In the genomic region with DNA sequence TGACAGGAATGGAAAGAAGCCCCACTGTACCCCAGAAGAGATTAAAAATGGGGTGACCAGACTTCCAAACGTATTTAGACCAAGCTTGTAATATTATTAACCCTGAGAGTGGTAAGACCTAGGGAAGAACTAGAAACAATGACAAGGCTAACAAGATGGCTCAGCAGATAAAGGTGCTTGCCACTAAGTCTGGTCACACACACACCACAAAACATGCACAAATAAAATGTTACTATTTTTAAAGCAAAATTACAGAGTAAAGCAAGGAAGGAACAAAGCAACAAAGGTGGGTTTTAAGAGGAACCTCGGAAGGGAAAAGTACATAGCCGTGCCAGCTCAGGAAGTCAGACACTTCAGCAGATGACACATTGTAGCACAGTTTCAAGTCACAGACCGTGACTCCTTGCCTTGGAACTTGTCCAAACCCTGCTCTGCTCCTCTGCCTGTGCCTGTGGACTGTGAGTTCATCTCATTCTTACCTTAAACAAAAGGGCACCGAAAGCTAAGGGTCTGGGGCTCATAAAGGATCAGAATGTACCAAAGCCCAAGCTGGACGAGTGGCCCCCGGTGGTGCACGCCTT, we compare ENCODE assay signal across 8 mouse cellular contexts. TPM values are rescaled to one million over a fixed set of nuclear protein-coding genes. Genes with fewer than 3 reads are reported as not detected.
DNase-seq lines count a peak whose midpoint lies in the region; ATAC-seq and TF ChIP-seq lines count a peak whose summit lies in the region.

No protein-coding gene starts in this region.

- ATAC-seq in heart, embryonic 12.5 days (ENCODE audit: insufficient number of reproducible peaks, low FRiP score), result no peak
- ATAC-seq in common myeloid progenitor, adult 5-6 weeks (replicated peaks; ENCODE audit: low read depth, poor library complexity, severe bottlenecking), result peak; percentile 19; the same call in 1 of the 2 replicates

- DNase-seq in heart, postnatal 36 days, result no peak
- peak; percentile 68 to 70 for DNase-seq in B cell, adult 2 months
- DNase-seq in liver, result peak; percentile 23
- no peak for DNase-seq in right cerebral cortex, postnatal 25 days
- DNase-seq in right cerebral cortex, postnatal 4 days, result no peak

- H3K36me3 ChIP-seq in heart, embryonic 12.5 days, result peaks cover under 1% of the 10 kb centered on the region; the same call in 1 of the 2 replicates

- 56% methylated on average over 8 of the region's 8 CpGs for WGBS in heart, embryonic 12.5 days
- WGBS in olfactory bulb, adult 2 months, result 33% methylated on average over 8 of the region's 8 CpGs

- 0 out of 2 replicates have a peak overlapping the region, but pooled peaks have one; percentile 21 for H3K4me2 ChIP-seq in heart, embryonic 12.5 days

- H3K27ac ChIP-seq in heart, embryonic 12.5 days (ENCODE audit: poor library complexity, severe bottlenecking), result no peak overlapping the region
- peak overlapping the region; percentile 52; the same call in 1 of the 2 replicates for H3K27ac ChIP-seq in olfactory bulb, adult 2 months (ENCODE audit: insufficient read depth, low read depth, low read length)

- no peak for TF ChIP-seq CTCF in olfactory bulb, adult 2 months (IDR thresholded peaks at IDR 0.05; ENCODE audit: insufficient read depth, low read depth, low read length)

- 0 out of 2 replicates have a peak overlapping the region, but pooled peaks have one; percentile 40 for H3K9ac ChIP-seq in heart, embryonic 12.5 days

- TF ChIP-seq POLR2A in olfactory bulb, adult 2 months (IDR thresholded peaks at IDR 0.05; ENCODE audit: insufficient read depth, low read depth, low read length), result no peak

- intact Hi-C loops in heart, postnatal 36 days (cut with DNase I), result loop anchor here (5.0 kb wide), 1 partner anchor 148 kb away; no protein-coding TSS in a partner anchor

- peak overlapping the region; percentile 14 for H3K4me3 ChIP-seq in heart, embryonic 12.5 days
- no peak overlapping the region for H3K4me3 ChIP-seq in olfactory bulb, adult 2 months (ENCODE audit: insufficient read depth, low read depth, low read length)

- H3K4me1 ChIP-seq in heart, embryonic 12.5 days (replicated peaks), result 0 out of 2 replicates have a peak, but pooled peaks cover 12% of the 10 kb centered on the region
- peaks cover 6% of the 10 kb centered on the region for H3K4me1 ChIP-seq in olfactory bulb, adult 2 months (ENCODE audit: control insufficient read depth, insufficient read depth, low read length)

- no peaks in the 10 kb centered on the region for H3K9me3 ChIP-seq in heart, embryonic 12.5 days (replicated peaks)

- H3K27me3 ChIP-seq in heart, embryonic 12.5 days (replicated peaks), result no peaks in the 10 kb centered on the region

RNA-seq across cellular contexts. Expression of a gene that starts 3.1 kb away (rescaled TPM):
- 6.5 and 8.8 TPM in 2 replicates for polyA plus RNA-seq in heart, embryonic 12.5 days (2016; fragmentation: Nextera tagmentation; extraction: Ambion mirVana)
- total RNA-seq in heart, postnatal 36 days (2021), result under 1 TPM; 0.14 to 0.33 TPM
- 10.3 and 11.4 TPM in 2 replicates for total RNA-seq in common myeloid progenitor, adult 5-6 weeks (2017)
- polyA plus RNA-seq in olfactory bulb, adult 2 months (2012; ENCODE audit: insufficient read depth, insufficient read length, low replicate concordance, missing spikeins), result not detected in 2 replicates

RNA-seq across cellular contexts. Expression of a gene that starts 17.9 kb away (rescaled TPM):
- 45.8 and 51.8 TPM in 2 replicates for polyA plus RNA-seq in heart, embryonic 12.5 days (2016; fragmentation: Nextera tagmentation; extraction: Ambion mirVana)
- total RNA-seq in heart, postnatal 36 days (2021), result 10 to 100 TPM; 34.0 to 39.3 TPM
- total RNA-seq in common myeloid progenitor, adult 5-6 weeks (2017), result 28.7 and 32.8 TPM in 2 replicates
- not detected in 2 replicates for polyA plus RNA-seq in olfactory bulb, adult 2 months (2012; ENCODE audit: insufficient read depth, insufficient read length, low replicate concordance, missing spikeins)

RNA-seq across cellular contexts. Expression of a gene that starts 37.4 kb away (rescaled TPM):
- polyA plus RNA-seq in heart, embryonic 12.5 days (2016; fragmentation: Nextera tagmentation; extraction: Ambion mirVana), result 89.1 and 93.0 TPM in 2 replicates
- 100 to 1,000 TPM; 292 to 300 TPM for total RNA-seq in heart, postnatal 36 days (2021)
- 124 and 128 TPM in 2 replicates for total RNA-seq in common myeloid progenitor, adult 5-6 weeks (2017)
- not detected in 2 replicates for polyA plus RNA-seq in olfactory bulb, adult 2 months (2012; ENCODE audit: insufficient read depth, insufficient read length, low replicate concordance, missing spikeins)

Comparison
In these comparisons a context has a peak if more than half of its experiments do, and no peak if none do; other contexts are left out.
1. DNase-seq: peak in B cell, adult 2 months (2 of 2) and liver (single experiment); none in heart, postnatal 36 days (0 of 2), right cerebral cortex, postnatal 25 days (single experiment) and right cerebral cortex, postnatal 4 days (single experiment).